Mouse (Mus musculus): Measurements from ENCODE around the gene Zfp329.
"Not testable (repeated sequence)": the region's sequence is repeated elsewhere in the genome, so short reads cannot be mapped to it uniquely, and the experiment has no call there.

The Zfp329 gene

GRCm38 (mm10) chr7:12818521-12819295 lies at the start of gene Zfp329:
TSS of gene Zfp329 (minus strand) at chr7:12818858.
- DNase-seq (ENCODE audit: low spot score), result peak; percentile 83

GRCm38 (mm10) chr7:12835779-12836178 lies 17.1 kb upstream of the Zfp329 start:
- DNase-seq (ENCODE audit: low spot score), result no peak

GRCm38 (mm10) chr7:12835193-12835671 lies 16.6 kb upstream of the Zfp329 start:
- DNase-seq (ENCODE audit: low spot score), result no peak

- peak; percentile 84 for DNase-seq (ENCODE audit: low spot score)
Observed at GRCm38 (mm10) chr7:12834162-12835120, 15.8 kb upstream of the Zfp329 start, which contains the start of gene Zfp110. TSS of gene Zfp110 (plus strand) at chr7:12834761.

- no peak for DNase-seq (ENCODE audit: low spot score)
Observed at GRCm38 (mm10) chr7:12815566-12815965, 3.1 kb downstream of the Zfp329 start.

- DNase-seq (ENCODE audit: low spot score), result no peak
Observed at GRCm38 (mm10) chr7:12803727-12804071, 15.0 kb downstream of the Zfp329 start.

GRCm38 (mm10) chr7:12802866-12803726 lies 15.6 kb downstream of the Zfp329 start, which contains the start of gene Zscan18:
TSS of gene Zscan18 (minus strand) at chr7:12803635.
- DNase-seq (ENCODE audit: low spot score), result peak; percentile 21

- no peak for DNase-seq (ENCODE audit: low spot score)
Observed at GRCm38 (mm10) chr7:12799554-12799953, 19.1 kb downstream of the Zfp329 start.

GRCm38 (mm10) chr7:12797971-12798370 lies 20.7 kb downstream of the Zfp329 start:
- DNase-seq (ENCODE audit: low spot score), result no peak

GRCm38 (mm10) chr7:12792624-12793023 lies 26.0 kb downstream of the Zfp329 start:
- not testable (repeated sequence) for DNase-seq (ENCODE audit: low spot score)

- no peak for DNase-seq (ENCODE audit: low spot score)
Observed at GRCm38 (mm10) chr7:12788025-12788424, 30.6 kb downstream of the Zfp329 start.

GRCm38 (mm10) chr7:12787333-12787732 lies 31.3 kb downstream of the Zfp329 start:
- no peak for DNase-seq (ENCODE audit: low spot score)

GRCm38 (mm10) chr7:12780151-12780830 lies 38.4 kb downstream of the Zfp329 start:
- peak; percentile 49 for DNase-seq (ENCODE audit: low spot score)

GRCm38 (mm10) chr7:12779782-12780150 lies 38.9 kb downstream of the Zfp329 start:
- no peak for DNase-seq (ENCODE audit: low spot score)

GRCm38 (mm10) chr7:12779141-12779540 lies 39.5 kb downstream of the Zfp329 start:
- DNase-seq (ENCODE audit: low spot score), result no peak

GRCm38 (mm10) chr7:12774606-12775005 lies 44.1 kb downstream of the Zfp329 start:
- DNase-seq (ENCODE audit: low spot score), result no peak

GRCm38 (mm10) chr7:12774111-12774510 lies 44.5 kb downstream of the Zfp329 start:
- DNase-seq (ENCODE audit: low spot score), result no peak

All from ovary, postnatal 10 days (tissue).